Mouse (Mus musculus) gastrocnemius, postnatal 36 days (tissue): ENCODE measurements around the gene Prom1. TPM values are rescaled to one million over a fixed set of nuclear protein-coding genes. Genes with fewer than 3 reads are reported as not detected.

Experiments used
- DNase-seq, 2 experiments: peaks; one replicate each; pipeline ENCODE4 v3.0.0; 2022
- intact Hi-C: fragments of 180-260 bp; cut with DNase I; formaldehyde crosslinking; loops from one replicate; pipeline ENCODE4 v1.15.1; 2025
- total RNA-seq, 2 experiments: library from RNA; stranded (reverse); gene quantifications; 2 replicates each; pipeline ENCODE4 v1.2.3; 2021

Gene Prom1
- total RNA-seq, 2 experiments from 2014 or later = 10.1 to 11.4 TPM

GRCm38 (mm10) chr5:43981620-43982019, 120.2 kb downstream of the Prom1 start, which contains the start of gene Fgfbp1:
TSS of gene Fgfbp1 (minus strand) at chr5:43981779.
- intact Hi-C loops = no loop called here
- no peak for DNase-seq

GRCm38 (mm10) chr5:43980397-43980796, 121.4 kb downstream of the Prom1 start:
- intact Hi-C loops = no loop called here
- DNase-seq = no peak

- intact Hi-C loops = no loop called here
- DNase-seq = no peak
Measured at GRCm38 (mm10) chr5:43976821-43977561, 124.8 kb downstream of the Prom1 start.

- intact Hi-C loops = no loop called here
- DNase-seq = no peak
Measured at GRCm38 (mm10) chr5:43974166-43974565, 127.7 kb downstream of the Prom1 start.

- DNase-seq = no peak
- intact Hi-C loops = no loop called here
Measured at GRCm38 (mm10) chr5:43971156-43971555, 130.7 kb downstream of the Prom1 start.

GRCm38 (mm10) chr5:43970532-43970931, 131.3 kb downstream of the Prom1 start:
- intact Hi-C loops = no loop called here
- no peak for DNase-seq

GRCm38 (mm10) chr5:43968634-43969033, 133.2 kb downstream of the Prom1 start:
- intact Hi-C loops = no loop called here
- no peak for DNase-seq

- intact Hi-C loops = no loop called here
- DNase-seq = no peak
Measured at GRCm38 (mm10) chr5:43961056-43961455, 140.8 kb downstream of the Prom1 start.

- intact Hi-C loops = no loop called here
- DNase-seq = no peak
Measured at GRCm38 (mm10) chr5:43959884-43960440, 141.9 kb downstream of the Prom1 start.

GRCm38 (mm10) chr5:43953241-43953640, 148.6 kb downstream of the Prom1 start:
- intact Hi-C loops = no loop called here
- no peak for DNase-seq

- peak in 1 of 2 experiments; percentile 17 for DNase-seq
- intact Hi-C loops = no loop called here
Measured at GRCm38 (mm10) chr5:43948748-43949275, 153.0 kb downstream of the Prom1 start.

- DNase-seq = no peak
- intact Hi-C loops = no loop called here
Measured at GRCm38 (mm10) chr5:43948111-43948743, 153.6 kb downstream of the Prom1 start.

- DNase-seq = no peak
- intact Hi-C loops = no loop called here
Measured at GRCm38 (mm10) chr5:43947330-43947977, 154.4 kb downstream of the Prom1 start.

Other genes starting within 250 kb of the Prom1 start
- gene Cd38, start 233.5 kb downstream of the Prom1 start, total RNA-seq = 1 to 10 TPM; 2.8 to 3.1 TPM
- gene Gm7879, start 188.9 kb downstream of the Prom1 start, total RNA-seq = 1 to 10 TPM; 3.5 TPM
- gene Fgfbp1, start 120.3 kb downstream of the Prom1 start, total RNA-seq = 1 to 10 TPM; 3.7 to 6.3 TPM
- 10 to 100 TPM; 37.0 to 37.4 TPM for gene Tapt1, start 124.6 kb upstream of the Prom1 start, total RNA-seq